Mouse (Mus musculus): ENCODE results near the gene Brip1. TPM values are rescaled to one million over a fixed set of nuclear protein-coding genes. Genes with fewer than 3 reads are reported as not detected.

Gene Brip1
- 6.9 and 7.6 TPM in 2 replicates for polyA plus RNA-seq (2016; fragmentation: Nextera tagmentation; extraction: Ambion mirVana)

DNA sequence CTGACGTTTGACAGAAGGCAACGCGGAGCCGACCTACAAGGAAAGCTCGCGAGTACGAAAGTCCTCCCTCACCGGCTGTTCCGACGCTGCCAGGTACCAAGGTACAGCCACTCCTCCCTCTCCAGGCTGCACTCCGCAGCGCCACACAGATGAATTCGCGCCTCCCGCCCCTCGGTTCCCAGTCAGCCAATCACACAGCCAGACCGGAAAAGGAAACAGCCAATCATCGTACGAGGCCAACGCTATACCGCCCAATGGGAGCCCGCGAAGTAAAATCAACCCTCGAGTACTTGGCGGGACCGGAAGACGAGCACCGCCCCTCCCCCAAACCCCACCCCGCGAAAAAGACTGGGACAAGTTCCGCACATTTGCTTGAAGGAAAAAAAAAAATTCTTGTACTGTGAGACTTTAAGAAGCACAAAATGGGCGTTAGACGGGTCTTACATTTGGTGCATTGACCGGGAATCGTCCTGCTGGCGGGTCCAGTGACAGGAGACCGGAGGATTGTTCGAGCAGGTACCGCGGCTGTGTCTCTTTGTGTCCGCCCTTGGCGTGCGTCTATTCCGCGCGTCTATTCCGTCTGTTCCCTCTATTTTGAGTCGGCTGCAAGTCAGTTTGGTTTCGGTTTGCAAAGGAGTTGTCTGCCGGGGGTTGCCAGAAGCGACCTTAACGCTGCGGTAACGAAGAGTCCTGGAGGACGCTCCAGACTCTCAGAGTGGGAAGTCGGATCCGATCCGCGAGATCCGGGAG is at the start of gene Brip1:
Brip1 (minus strand) TSS at position 157 of the 750 bp plus-strand sequence.
- H3K4me1 ChIP-seq = peaks cover 13% of the 10 kb centered on the region
- H3K4me3 ChIP-seq = peak within 1 kb of the TSS; percentile 65
- H3K9me3 ChIP-seq = peaks cover 30% of the 10 kb centered on the region
- under 1% methylated on average over 60 of the region's 60 CpGs for WGBS
- peak within 1 kb of the TSS; percentile 72 for H3K4me2 ChIP-seq (replicated peaks)
- H3K9ac ChIP-seq (replicated peaks) = peak within 1 kb of the TSS; percentile 82
- H3K27ac ChIP-seq (replicated peaks) = peak within 1 kb of the TSS; percentile 60
- no peaks in the 10 kb centered on the region for H3K27me3 ChIP-seq
- peaks cover 36% of the 10 kb centered on the region for H3K36me3 ChIP-seq
- peak; percentile 97 for ATAC-seq (ENCODE audit: low FRiP score, low read depth)

GRCm38 (mm10) chr11:86232446-86232845 is 31.5 kb upstream of the Brip1 start:
- Histone ChIP-seq H3K4me3 (no peak overlapping the region), H3K4me2 (replicated peaks) (no peak overlapping the region), H3K27ac (replicated peaks) (no peak overlapping the region), H3K9ac (replicated peaks) (no peak overlapping the region), H3K4me1 (no peaks in the 10 kb centered on the region), H3K36me3 (peaks cover 61% of the 10 kb centered on the region), H3K9me3 (no peaks in the 10 kb centered on the region), H3K27me3 (no peaks in the 10 kb centered on the region)
- 90% methylated on average over 4 of the region's 4 CpGs for WGBS
- no peak for ATAC-seq (ENCODE audit: low FRiP score, low read depth)

- Histone ChIP-seq H3K36me3 (peaks cover 64% of the 10 kb centered on the region), H3K27me3 (no peaks in the 10 kb centered on the region), H3K4me2 (replicated peaks) (no peak overlapping the region), H3K27ac (replicated peaks) (no peak overlapping the region), H3K4me3 (no peak overlapping the region), H3K9me3 (no peaks in the 10 kb centered on the region), H3K9ac (replicated peaks) (no peak overlapping the region), H3K4me1 (no peaks in the 10 kb centered on the region)
- 96% methylated on average over 13 of the region's 13 CpGs for whole genome bisulfite sequencing
- ATAC-seq (ENCODE audit: low FRiP score, low read depth) = no peak
These were observed 30.9 kb upstream of the Brip1 start for GRCm38 (mm10) chr11:86231781-86232350.

DNA sequence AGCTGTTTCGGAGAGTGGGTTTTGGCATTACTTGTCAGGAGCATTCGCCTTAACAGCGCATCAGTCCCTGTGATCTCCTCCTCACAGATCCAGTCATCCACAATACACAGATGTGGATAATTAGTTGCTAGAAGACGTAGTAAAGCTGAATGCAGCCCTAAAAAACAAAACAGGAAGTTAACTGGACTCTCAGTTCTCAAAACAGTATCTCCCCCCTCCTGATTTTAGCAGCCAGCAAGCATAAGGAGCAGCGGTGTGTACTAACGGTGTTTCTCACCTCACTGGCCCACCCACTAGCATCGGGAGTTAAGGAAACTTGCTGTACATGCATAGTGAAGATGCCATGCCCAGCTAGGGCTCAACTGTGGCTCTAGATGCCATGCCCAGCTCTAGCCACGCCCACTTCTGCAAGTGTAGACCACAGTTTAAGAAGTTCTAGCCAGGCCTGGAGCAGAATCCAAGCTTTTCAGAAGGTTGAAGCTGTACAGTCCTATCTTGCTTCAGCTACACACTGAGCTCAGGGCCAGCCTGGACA is 25.7 kb upstream of the Brip1 start:
- 92% methylated on average over 8 of the region's 8 CpGs for WGBS
- peaks cover 76% of the 10 kb centered on the region for H3K36me3 ChIP-seq

DNA sequence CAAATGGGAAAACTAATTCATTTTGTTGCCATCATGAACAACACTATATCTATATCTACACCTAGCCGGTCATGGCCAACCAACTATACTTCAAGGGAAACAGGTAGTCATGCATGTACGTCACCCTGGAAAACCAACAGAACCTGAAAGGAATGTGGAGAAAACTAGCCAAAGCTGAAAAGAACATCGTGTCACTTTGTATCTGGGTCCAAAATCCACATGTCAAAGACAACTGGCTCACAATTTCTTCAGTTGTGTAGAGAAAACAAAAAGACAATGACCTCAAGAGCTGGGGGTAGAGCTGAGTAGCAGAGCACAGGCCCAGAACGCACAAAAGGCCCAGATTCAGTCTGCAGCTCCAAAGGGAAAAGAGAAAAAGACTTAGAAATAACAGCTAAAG is 24.8 kb upstream of the Brip1 start:
- ATAC-seq (ENCODE audit: low FRiP score, low read depth) = no peak
- H3K36me3 ChIP-seq = peaks cover 70% of the 10 kb centered on the region
- no peak overlapping the region for H3K27ac ChIP-seq (replicated peaks)
- H3K4me2 ChIP-seq (replicated peaks) = no peak overlapping the region
- no peaks in the 10 kb centered on the region for H3K27me3 ChIP-seq
- H3K9me3 ChIP-seq = no peaks in the 10 kb centered on the region
- H3K4me1 ChIP-seq = no peaks in the 10 kb centered on the region
- WGBS = 82% methylated on average over 4 of the region's 4 CpGs
- H3K4me3 ChIP-seq = no peak overlapping the region
- H3K9ac ChIP-seq (replicated peaks) = no peak overlapping the region

More for the DNA sequence above, 25.7 kb upstream of the Brip1 start:
- Histone ChIP-seq H3K4me2 (replicated peaks) (no peak overlapping the region), H3K9me3 (no peaks in the 10 kb centered on the region), H3K9ac (replicated peaks) (no peak overlapping the region), H3K27ac (replicated peaks) (no peak overlapping the region), H3K4me1 (no peaks in the 10 kb centered on the region), H3K4me3 (no peak overlapping the region), H3K27me3 (no peaks in the 10 kb centered on the region)
- ATAC-seq (ENCODE audit: low FRiP score, low read depth) = no peak

- Histone ChIP-seq H3K36me3 (peaks cover 67% of the 10 kb centered on the region), H3K9ac (replicated peaks) (no peak overlapping the region), H3K4me1 (no peaks in the 10 kb centered on the region), H3K27ac (replicated peaks) (no peak overlapping the region), H3K9me3 (no peaks in the 10 kb centered on the region), H3K4me2 (replicated peaks) (no peak overlapping the region), H3K4me3 (no peak overlapping the region), H3K27me3 (no peaks in the 10 kb centered on the region)
- WGBS = 77% methylated on average over 1 of the region's 1 CpGs
- ATAC-seq (ENCODE audit: low FRiP score, low read depth) = no peak
These were observed 10.8 kb upstream of the Brip1 start for GRCm38 (mm10) chr11:86211803-86212202.

GRCm38 (mm10) chr11:86209123-86209522 is 8.1 kb upstream of the Brip1 start:
- Histone ChIP-seq H3K9ac (replicated peaks) (no peak overlapping the region), H3K4me3 (no peak overlapping the region), H3K9me3 (peaks cover 15% of the 10 kb centered on the region), H3K27ac (replicated peaks) (no peak overlapping the region), H3K27me3 (no peaks in the 10 kb centered on the region), H3K4me1 (no peaks in the 10 kb centered on the region), H3K4me2 (replicated peaks) (no peak overlapping the region), H3K36me3 (peaks cover 70% of the 10 kb centered on the region)
- 93% methylated on average over 2 of the region's 2 CpGs for WGBS
- ATAC-seq (ENCODE audit: low FRiP score, low read depth) = no peak

GRCm38 (mm10) chr11:86205876-86206275 is 4.9 kb upstream of the Brip1 start:
- Histone ChIP-seq H3K4me2 (replicated peaks) (no peak overlapping the region), H3K4me1 (peaks cover 6% of the 10 kb centered on the region), H3K36me3 (peaks cover 68% of the 10 kb centered on the region), H3K27me3 (no peaks in the 10 kb centered on the region), H3K9me3 (peaks cover 30% of the 10 kb centered on the region), H3K4me3 (no peak overlapping the region), H3K27ac (replicated peaks) (no peak overlapping the region), H3K9ac (replicated peaks) (no peak overlapping the region)
- ATAC-seq (ENCODE audit: low FRiP score, low read depth) = no peak
- WGBS = 96% methylated on average over 4 of the region's 4 CpGs

GRCm38 (mm10) chr11:86205031-86205430 is 4.0 kb upstream of the Brip1 start:
- H3K27me3 ChIP-seq = no peaks in the 10 kb centered on the region
- ATAC-seq (ENCODE audit: low FRiP score, low read depth) = no peak
- peaks cover 68% of the 10 kb centered on the region for H3K36me3 ChIP-seq
- peaks cover 30% of the 10 kb centered on the region for H3K9me3 ChIP-seq
- no peak overlapping the region for H3K4me2 ChIP-seq (replicated peaks)
- H3K4me3 ChIP-seq = no peak overlapping the region
- H3K9ac ChIP-seq (replicated peaks) = no peak overlapping the region
- peaks cover 10% of the 10 kb centered on the region for H3K4me1 ChIP-seq
- WGBS = 96% methylated on average over 5 of the region's 5 CpGs
- H3K27ac ChIP-seq (replicated peaks) = no peak overlapping the region

GRCm38 (mm10) chr11:86201901-86202675 is 1.1 kb upstream of the Brip1 start:
- Histone ChIP-seq H3K27ac (replicated peaks) (peak overlapping the region; percentile 60; the same call in 1 of the 2 replicates), H3K4me2 (replicated peaks) (peak overlapping the region; percentile 68), H3K36me3 (peaks cover 45% of the 10 kb centered on the region), H3K4me1 (peaks cover 13% of the 10 kb centered on the region), H3K9ac (replicated peaks) (peak overlapping the region; percentile 82), H3K27me3 (no peaks in the 10 kb centered on the region), H3K4me3 (peak overlapping the region; percentile 65), H3K9me3 (peaks cover 30% of the 10 kb centered on the region)
- no peak for ATAC-seq (ENCODE audit: low FRiP score, low read depth)
- 56% methylated on average over 16 of the region's 16 CpGs for WGBS

- peak overlapping the region; percentile 20; the same call in 1 of the 2 replicates for H3K27ac ChIP-seq (replicated peaks)
- peak overlapping the region; percentile 72 for H3K4me2 ChIP-seq (replicated peaks)
- 1% methylated on average over 20 of the region's 21 CpGs for WGBS
- no peaks in the 10 kb centered on the region for H3K27me3 ChIP-seq
- H3K9me3 ChIP-seq = peaks cover 29% of the 10 kb centered on the region
- ATAC-seq (ENCODE audit: low FRiP score, low read depth) = peak; percentile 85
- H3K4me3 ChIP-seq = peak overlapping the region; percentile 65
- peaks cover 29% of the 10 kb centered on the region for H3K36me3 ChIP-seq
- H3K4me1 ChIP-seq = peaks cover 13% of the 10 kb centered on the region
- H3K9ac ChIP-seq (replicated peaks) = peak overlapping the region; percentile 40
These were observed 452 bp downstream of the Brip1 start for GRCm38 (mm10) chr11:86200460-86201021.
